Mouse (Mus musculus) heart, embryonic 14.5 days (tissue): ENCODE measurements around the gene Ccdc173. TPM values are rescaled to one million over a fixed set of nuclear protein-coding genes. Genes with fewer than 3 reads are reported as not detected.

Experiments
- ATAC-seq: fragments of 200-750 bp; cut with Nextera tagmentation; 2 replicates; pipeline ENCODE4 v1.8.0; 2017; ENCODE audit warnings: low read depth, moderate TSS enrichment; ENCODE audit not compliant: insufficient number of reproducible peaks, insufficient read depth, low FRiP score
- H3K27ac ChIP-seq, 2 experiments: fragments of 200-500 bp in 1 of 2; fragments of 300-500 bp in 1 of 2; sonication (generic) in 1 of 2; replicated peaks in 1 of 2; 2 replicates each; pipeline ENCODE4 v1.5.1; 2012 to 2014; ENCODE audit warnings: low read depth in 2 of 2, low read length in 2 of 2, control low read depth in 1 of 2, mild to moderate bottlenecking in 1 of 2, mixed read lengths in 1 of 2; ENCODE audit not compliant: control insufficient read depth in 1 of 2, insufficient read depth in 1 of 2
- H3K27me3 ChIP-seq: fragments of 300-500 bp; sonication (generic); 2 replicates; pipeline ENCODE4 v1.6.1; 2014; ENCODE audit warnings: mild to moderate bottlenecking, low read length, control low read depth; ENCODE audit not compliant: control insufficient read depth, insufficient read depth
- H3K36me3 ChIP-seq: fragments of 300-500 bp; sonication (generic); 2 replicates; pipeline ENCODE4 v1.6.1; 2014; ENCODE audit warnings: mild to moderate bottlenecking, control low read depth, low read length, mixed read lengths; ENCODE audit not compliant: control insufficient read depth, insufficient read depth
- H3K4me1 ChIP-seq, 2 experiments: fragments of 200-500 bp in 1 of 2; fragments of 300-500 bp in 1 of 2; sonication (generic) in 1 of 2; 2 replicates each; pipeline ENCODE4 v1.6.1; 2012 to 2014; ENCODE audit warnings: low read length in 2 of 2, control low read depth in 1 of 2, mixed read lengths in 1 of 2; ENCODE audit not compliant: control insufficient read depth in 2 of 2, insufficient read depth in 2 of 2
- H3K4me2 ChIP-seq: fragments of 300-500 bp; sonication (generic); 2 replicates; pipeline ENCODE4 v1.6.1; 2014; ENCODE audit warnings: mild to moderate bottlenecking, low read length
- H3K4me3 ChIP-seq, 2 experiments: fragments of 200-500 bp in 1 of 2; fragments of 300-500 bp in 1 of 2; sonication (generic) in 1 of 2; 2 replicates each; pipeline ENCODE4 v1.5.1; 2012 to 2014; ENCODE audit warnings: low read length in 2 of 2, mild to moderate bottlenecking in 2 of 2, control low read depth in 1 of 2, low read depth in 1 of 2, moderate library complexity in 1 of 2; ENCODE audit not compliant: control insufficient read depth in 1 of 2, insufficient read depth in 1 of 2
- H3K9ac ChIP-seq: fragments of 300-500 bp; sonication (generic); 2 replicates; pipeline ENCODE4 v1.6.1; 2014; ENCODE audit warnings: mild to moderate bottlenecking, low read length
- H3K9me3 ChIP-seq: fragments of 300-500 bp; sonication (generic); 2 replicates; pipeline ENCODE4 v1.6.1; 2016; ENCODE audit warnings: low read length, control low read depth; ENCODE audit not compliant: control insufficient read depth
- WGBS: fragments of 180-500 bp; shearing (Covaris S2); extraction: QIAGEN DNeasy Blood & Tissue Kit; methylation state at CpG from one replicate; pipeline ENCODE4 v1.1.7; 2014; 5-methylcytosine and 5-hydroxymethylcytosine counted together
- polyA plus RNA-seq: library from polyadenylated mRNA; unstranded; fragments of >200 nt; fragmentation: Nextera tagmentation; extraction: Ambion mirVana; gene quantifications from 2 replicates; pipeline ENCODE4 v1.2.1, GENCODE M21; 2014

The Ccdc173 gene
- polyA plus RNA-seq, 1 experiment from 2014 or later: 1.5 TPM

DNA sequence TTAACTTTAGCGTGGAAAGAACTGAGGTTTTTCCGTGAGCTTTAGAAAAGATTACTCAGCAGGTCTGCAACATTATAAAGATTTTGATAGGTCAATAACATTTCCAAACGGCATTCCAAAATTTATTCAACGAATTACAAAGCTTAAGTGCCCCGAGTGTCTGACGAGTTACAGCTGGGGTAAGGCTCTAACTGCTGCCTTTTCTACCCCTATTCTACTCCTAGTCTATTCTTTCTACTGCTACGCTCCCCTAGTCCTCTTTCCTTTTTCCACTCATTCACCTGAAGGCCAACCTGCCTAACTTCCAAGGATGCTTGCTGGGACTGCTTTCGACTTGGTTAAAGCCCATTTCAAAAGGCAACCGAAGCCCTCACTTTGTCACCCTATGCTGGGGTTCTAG, 401 bp downstream of the Ccdc173 start:
- 28% methylated on average over 9 of the region's 9 CpGs for WGBS
- peaks cover 17% of the 10 kb centered on the region for H3K36me3 ChIP-seq
- H3K9me3 ChIP-seq: no peaks in the 10 kb centered on the region
- H3K27ac ChIP-seq: peak overlapping the region in 1 of 2 experiments; percentile 81; a peak in 1 of 4 replicates
- peak overlapping the region; percentile 62 to 73 for H3K4me3 ChIP-seq
- no peaks in the 10 kb centered on the region for H3K27me3 ChIP-seq
- H3K4me1 ChIP-seq: no peaks in the 10 kb centered on the region
- ATAC-seq: peak; percentile 17; the same call in 1 of the 2 replicates
- peak overlapping the region; percentile 85 for H3K9ac ChIP-seq
- H3K4me2 ChIP-seq: peak overlapping the region; percentile 85

DNA sequence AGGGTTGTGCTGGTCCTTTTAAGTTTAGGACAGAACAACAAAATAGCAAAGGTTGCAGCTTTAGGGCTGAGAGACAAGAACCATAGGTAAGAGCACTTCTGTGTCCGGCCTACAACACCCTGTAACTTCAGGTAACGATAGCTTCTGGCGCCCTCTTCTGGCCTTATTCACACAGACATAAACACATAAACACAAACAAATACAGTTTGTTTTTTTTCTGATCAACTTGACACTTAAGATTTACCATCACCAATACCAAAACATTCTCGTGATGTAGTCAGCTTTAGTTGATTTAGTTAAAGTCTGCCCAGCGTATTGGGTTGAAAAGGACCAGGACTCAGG, 10.6 kb downstream of the Ccdc173 start:
- Histone ChIP-seq H3K9me3 (no peaks in the 10 kb centered on the region), H3K4me3 (no peak overlapping the region), H3K4me2 (no peak overlapping the region), H3K27ac (no peak overlapping the region), H3K36me3 (0 out of 2 replicates have a peak, but pooled peaks cover 3% of the 10 kb centered on the region), H3K9ac (no peak overlapping the region), H3K27me3 (no peaks in the 10 kb centered on the region), H3K4me1 (no peaks in the 10 kb centered on the region)
- ATAC-seq: no peak
- WGBS: 46% methylated on average over 5 of the region's 5 CpGs

DNA sequence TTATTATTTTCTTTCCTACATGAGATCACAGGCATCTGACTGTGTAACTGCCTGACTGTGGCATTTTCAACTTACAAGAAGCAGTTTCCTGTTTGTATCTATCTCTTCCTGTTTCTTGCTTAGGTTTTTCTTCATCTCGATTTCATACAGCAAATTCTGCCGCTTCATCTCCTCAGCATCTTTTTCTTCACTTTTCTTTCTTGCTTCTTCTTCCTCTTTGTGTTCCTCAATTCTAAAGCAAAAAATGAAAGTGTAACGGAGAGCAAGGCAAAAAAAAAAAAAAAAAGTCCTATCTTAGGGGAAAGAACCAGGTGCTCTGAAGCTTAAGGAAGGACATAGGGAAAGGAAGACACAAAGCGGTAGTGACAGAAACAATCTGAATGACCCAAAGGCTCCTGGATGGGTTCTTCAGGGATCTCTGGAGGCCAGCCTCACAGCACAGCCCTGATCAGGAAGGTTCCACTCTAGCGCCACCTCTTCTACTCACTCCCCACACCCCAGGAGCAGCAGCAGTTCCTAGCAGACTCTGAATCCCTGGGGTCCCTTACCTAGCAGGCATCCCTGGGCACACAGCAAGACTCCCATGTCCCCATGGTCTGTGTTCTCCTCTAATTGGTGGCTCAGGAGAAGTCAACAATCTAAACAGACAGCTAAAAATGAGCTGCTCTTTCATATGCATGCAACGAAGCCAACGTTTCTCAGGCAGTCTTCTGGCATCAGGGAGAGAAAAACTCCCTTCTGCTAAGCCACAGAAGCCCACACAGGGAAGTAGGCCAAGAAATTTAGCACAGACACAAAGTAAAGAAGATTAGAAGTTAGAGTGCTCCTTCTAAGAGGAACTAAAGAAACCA, 11.2 kb downstream of the Ccdc173 start:
- Histone ChIP-seq H3K4me3 (no peak overlapping the region), H3K27ac (no peak overlapping the region), H3K9ac (no peak overlapping the region), H3K9me3 (no peaks in the 10 kb centered on the region), H3K36me3 (0 out of 2 replicates have a peak, but pooled peaks cover 3% of the 10 kb centered on the region), H3K4me1 (no peaks in the 10 kb centered on the region), H3K4me2 (no peak overlapping the region), H3K27me3 (no peaks in the 10 kb centered on the region)
- ATAC-seq: no peak
- WGBS: 63% methylated on average over 7 of the region's 7 CpGs

DNA sequence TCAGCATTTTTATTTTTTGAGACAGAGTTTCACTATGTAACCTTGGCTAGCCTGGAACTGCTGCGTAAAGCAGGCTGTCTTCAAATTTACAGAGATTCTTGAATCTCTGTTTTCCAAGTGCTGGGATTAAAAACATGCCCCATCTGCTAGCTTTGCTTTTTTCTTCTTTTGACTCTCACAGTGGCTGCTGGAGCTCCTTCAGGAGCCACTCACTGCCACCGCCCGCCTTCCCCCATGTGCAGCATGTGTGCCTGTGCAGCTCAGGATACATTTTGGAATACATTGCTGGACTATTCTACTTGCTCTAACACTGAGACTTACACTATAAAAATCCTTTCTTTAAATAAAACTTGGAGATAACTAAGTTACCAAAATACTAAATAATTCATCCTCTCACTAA, 16.0 kb downstream of the Ccdc173 start:
- H3K9me3 ChIP-seq: no peaks in the 10 kb centered on the region
- H3K36me3 ChIP-seq: no peaks in the 10 kb centered on the region
- 93% methylated on average over 3 of the region's 3 CpGs for WGBS
- H3K4me1 ChIP-seq: no peaks in the 10 kb centered on the region
- H3K27ac ChIP-seq: no peak overlapping the region
- no peak overlapping the region for H3K4me3 ChIP-seq
- H3K9ac ChIP-seq: no peak overlapping the region
- no peaks in the 10 kb centered on the region for H3K27me3 ChIP-seq
- no peak for ATAC-seq
- no peak overlapping the region for H3K4me2 ChIP-seq

DNA sequence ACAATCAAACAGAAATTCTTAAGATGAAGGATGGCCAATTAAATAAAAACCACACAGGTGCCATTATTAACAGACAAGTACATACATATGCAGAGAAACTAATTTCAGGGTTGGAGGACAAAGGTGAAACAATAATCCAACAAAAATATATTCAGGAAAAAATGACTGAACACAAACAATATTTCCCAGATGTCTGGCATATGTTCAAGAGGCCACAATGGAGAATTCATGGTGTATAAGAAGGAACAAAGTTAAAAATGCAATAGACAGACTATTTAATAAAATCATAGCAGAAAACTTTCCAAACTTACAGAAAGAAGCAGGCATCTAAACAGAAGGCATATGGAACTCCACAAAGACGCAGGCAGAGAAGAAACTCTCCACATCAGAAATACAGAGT, 24.7 kb downstream of the Ccdc173 start:
- no peaks in the 10 kb centered on the region for H3K9me3 ChIP-seq
- H3K9ac ChIP-seq: no peak overlapping the region
- no peak for ATAC-seq
- no peak overlapping the region for H3K4me2 ChIP-seq
- no peaks in the 10 kb centered on the region for H3K36me3 ChIP-seq
- WGBS: 64% methylated on average over 1 of the region's 1 CpGs
- no peaks in the 10 kb centered on the region for H3K27me3 ChIP-seq
- H3K27ac ChIP-seq: no peak overlapping the region
- no peaks in the 10 kb centered on the region for H3K4me1 ChIP-seq
- no peak overlapping the region for H3K4me3 ChIP-seq

DNA sequence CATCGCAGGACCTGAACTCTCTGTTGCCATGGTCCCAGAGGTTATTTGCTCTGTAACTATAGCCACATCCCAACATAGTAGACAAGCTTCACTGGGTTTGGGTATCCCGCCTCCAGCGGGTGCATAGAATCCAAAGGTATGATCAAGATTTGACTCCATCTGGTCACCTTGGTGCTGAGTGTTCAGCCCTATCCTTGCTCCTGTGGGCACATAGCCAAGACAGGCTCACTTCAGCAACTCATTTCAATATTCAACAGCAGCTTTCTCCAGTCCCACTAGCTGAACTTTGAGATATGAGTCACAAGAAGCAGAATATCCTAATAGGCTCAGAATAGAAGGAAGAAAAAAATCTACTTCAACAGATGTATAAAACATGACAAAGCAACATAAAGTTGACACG, 26.0 kb downstream of the Ccdc173 start:
- Histone ChIP-seq H3K9me3 (no peaks in the 10 kb centered on the region), H3K27ac (no peak overlapping the region), H3K4me3 (no peak overlapping the region), H3K4me1 (no peaks in the 10 kb centered on the region), H3K27me3 (no peaks in the 10 kb centered on the region), H3K4me2 (no peak overlapping the region), H3K36me3 (no peaks in the 10 kb centered on the region), H3K9ac (no peak overlapping the region)
- ATAC-seq: no peak
- 88% methylated on average over 4 of the region's 4 CpGs for WGBS

DNA sequence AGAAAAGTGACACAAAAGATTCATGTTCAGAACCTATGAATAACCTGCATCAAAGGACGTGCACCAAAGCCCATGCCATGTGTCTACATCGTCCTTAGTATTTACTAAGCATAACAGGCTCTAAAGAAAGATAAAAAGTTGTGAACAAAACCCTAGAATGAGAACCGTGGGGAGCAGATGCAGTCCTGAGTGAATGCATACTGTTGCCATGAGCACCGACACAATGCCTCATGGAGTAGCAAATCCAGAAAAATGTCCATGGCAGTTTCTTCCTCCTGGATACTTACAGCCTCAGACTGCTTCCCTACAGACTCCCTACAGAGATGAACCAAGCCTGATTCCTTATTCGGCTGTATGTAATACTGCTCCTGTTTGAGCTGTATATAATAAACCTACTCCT, 28.4 kb downstream of the Ccdc173 start:
- no peak overlapping the region for H3K27ac ChIP-seq
- 77% methylated on average over 5 of the region's 5 CpGs for WGBS
- ATAC-seq: no peak
- no peaks in the 10 kb centered on the region for H3K9me3 ChIP-seq
- no peaks in the 10 kb centered on the region for H3K4me1 ChIP-seq
- no peak overlapping the region for H3K4me2 ChIP-seq
- H3K4me3 ChIP-seq: no peak overlapping the region
- no peak overlapping the region for H3K9ac ChIP-seq
- no peaks in the 10 kb centered on the region for H3K36me3 ChIP-seq
- H3K27me3 ChIP-seq: no peaks in the 10 kb centered on the region

DNA sequence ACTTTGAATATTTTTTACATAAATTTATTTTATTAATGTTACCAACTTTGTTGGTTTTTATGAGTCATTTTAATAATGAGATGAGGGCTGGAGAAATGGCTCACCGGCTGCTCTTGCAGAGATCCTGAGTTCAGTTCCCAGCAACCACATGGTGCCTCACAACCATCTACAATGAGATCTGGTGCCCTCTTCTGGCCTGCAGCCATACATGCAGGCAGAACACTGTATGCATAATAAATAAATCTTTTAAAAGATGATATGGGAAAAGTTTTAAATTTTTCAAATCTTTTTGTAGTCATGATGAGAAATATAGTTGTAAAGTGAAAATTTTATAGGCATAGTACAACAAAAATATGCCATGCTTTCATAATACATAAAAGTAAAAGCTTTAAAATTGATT, 44.3 kb downstream of the Ccdc173 start:
- H3K27ac ChIP-seq: no peak overlapping the region
- H3K9me3 ChIP-seq: no peaks in the 10 kb centered on the region
- H3K27me3 ChIP-seq: no peaks in the 10 kb centered on the region
- no peak overlapping the region for H3K4me2 ChIP-seq
- no peak overlapping the region for H3K9ac ChIP-seq
- no peak for ATAC-seq
- H3K4me1 ChIP-seq: no peaks in the 10 kb centered on the region
- 93% methylated on average over 1 of the region's 1 CpGs for WGBS
- H3K36me3 ChIP-seq: peaks cover 86% of the 10 kb centered on the region
- no peak overlapping the region for H3K4me3 ChIP-seq
